Mouse (Mus musculus) CD8-positive naive resting alpha-beta T cell, adult 57 days (primary cell): ENCODE measurements around the gene Zbtb26. TPM values are rescaled to one million over a fixed set of nuclear protein-coding genes. Genes with fewer than 3 reads are reported as not detected.

Source experiments
- total RNA-seq: library from RNA; stranded (reverse); gene quantifications from one replicate; pipeline ENCODE4 v1.2.4, GENCODE M21; 2023

Zbtb26 gene
- 3.6 TPM for total RNA-seq

DNA sequence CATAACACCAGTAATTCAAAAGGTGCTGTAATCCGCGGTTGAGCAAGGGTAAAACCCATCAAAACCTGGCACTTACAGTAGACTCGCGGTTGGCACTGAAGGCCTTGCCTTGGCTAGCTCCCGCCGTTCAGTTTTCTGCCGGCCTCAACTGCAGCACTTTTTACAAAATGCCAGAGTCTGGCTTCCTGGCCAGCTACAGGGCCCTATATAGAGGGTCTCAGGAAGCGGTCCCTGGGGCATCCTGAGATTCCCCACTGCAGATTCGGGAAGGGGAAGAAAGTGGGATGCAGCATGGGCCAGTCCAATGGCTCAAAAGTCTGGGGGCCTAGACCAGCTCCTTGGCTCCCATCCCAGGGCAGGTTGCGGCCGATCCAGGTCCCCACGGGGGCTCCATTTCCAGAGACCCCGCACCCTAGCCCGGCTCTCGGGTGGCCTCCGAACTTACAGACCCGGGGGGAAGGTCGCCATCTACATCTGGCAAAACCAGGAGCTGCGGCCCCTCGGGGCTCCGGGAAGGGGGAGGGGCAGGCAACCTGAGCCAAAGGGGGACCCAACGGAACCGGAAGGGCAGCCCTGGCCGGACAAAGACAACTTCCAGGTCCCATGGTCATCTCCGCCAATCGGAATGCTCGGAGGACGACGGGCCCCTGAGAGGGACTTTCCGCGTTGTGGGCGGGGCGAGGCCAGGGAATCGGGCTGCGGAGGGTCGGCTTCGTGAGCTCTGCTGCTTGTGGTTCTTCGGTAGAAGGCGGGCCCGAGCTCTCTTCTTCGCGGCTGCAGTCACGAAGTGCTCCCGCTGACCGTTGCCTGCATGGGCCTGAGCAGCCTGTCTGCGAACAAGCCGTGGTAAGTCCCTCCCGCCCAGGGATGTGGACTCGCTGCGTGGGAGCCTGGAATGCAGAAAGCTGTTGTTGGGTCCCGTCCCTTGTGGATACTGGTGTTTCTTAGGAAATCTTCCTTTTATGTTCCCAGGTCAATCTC lies at the start of gene Zbtb26, which contains the start of the genes Zbtb6 and Rabgap1:
Gene Zbtb26 (minus strand): TSS at position 525 of the 981 bp plus-strand sequence.
Gene Zbtb6 (minus strand): TSS at position 561 of the 981 bp plus-strand sequence.
Gene Rabgap1 (plus strand): TSS at position 669 of the 981 bp plus-strand sequence.

DNA sequence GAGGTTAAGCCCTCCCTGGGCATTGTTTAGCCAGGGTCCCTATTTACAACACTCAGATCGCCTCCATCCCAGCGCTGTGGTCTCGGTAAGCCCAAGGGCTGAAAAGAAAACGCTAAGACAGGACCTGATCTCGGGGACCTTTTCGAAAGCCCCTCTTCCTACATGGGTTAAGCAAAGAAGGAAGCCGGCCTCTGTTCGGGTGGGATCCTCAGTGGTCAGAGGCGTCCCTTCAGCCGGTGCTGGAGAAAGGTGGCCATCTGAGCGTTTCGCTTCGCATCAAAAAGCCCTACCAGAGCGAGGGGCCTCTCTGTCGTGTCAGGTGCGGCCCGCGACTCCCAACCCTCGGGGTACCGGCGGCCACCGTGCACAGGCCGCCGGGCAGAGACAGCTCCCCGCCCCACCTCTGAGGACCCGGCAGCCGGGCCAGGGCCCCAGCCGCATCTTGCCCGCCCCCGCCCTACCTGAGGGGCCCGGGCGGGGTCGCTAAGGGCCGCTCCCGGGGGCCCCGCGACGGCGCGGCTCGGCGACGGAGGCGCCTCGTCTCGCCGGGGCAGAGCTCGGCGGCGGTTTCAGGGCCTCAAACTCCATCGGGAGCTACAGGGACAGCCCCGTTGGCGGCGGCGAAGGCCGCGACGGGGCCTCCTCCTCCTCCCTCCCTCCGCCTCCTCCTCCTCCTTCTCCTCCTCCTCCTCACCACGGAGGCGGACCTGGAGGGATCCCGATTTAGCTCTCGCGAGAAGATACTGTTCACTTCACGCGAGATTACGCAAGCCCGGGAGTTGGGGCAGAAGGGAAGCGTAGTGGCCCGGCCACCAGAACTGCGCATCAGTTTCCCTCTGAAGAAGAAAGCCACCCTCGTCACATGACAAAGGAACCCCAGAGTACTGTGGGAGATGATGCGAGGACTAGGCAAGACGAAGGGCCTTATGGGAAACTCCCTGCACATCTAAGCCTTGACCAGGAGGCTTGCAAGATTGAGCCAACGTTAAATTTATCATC lies 20.3 kb downstream of the Zbtb26 start, which contains the start of gene Rc3h2:
Gene Rc3h2 (minus strand): TSS at position 598 of the 999 bp plus-strand sequence.

Other genes starting within 250 kb of the Zbtb26 start
- not detected for gene Olfr366, start 231.6 kb downstream of the Zbtb26 start, total RNA-seq
- gene Olfr368, start 116.6 kb downstream of the Zbtb26 start, total RNA-seq = not detected
- 30.3 TPM for gene Pdcl, start 83.8 kb downstream of the Zbtb26 start, total RNA-seq
- 56.0 TPM for gene Rc3h2, start 20.2 kb downstream of the Zbtb26 start, total RNA-seq
- 16.3 TPM for gene Zbtb6, start within 50 bp of the Zbtb26 start, total RNA-seq
- 40.4 TPM for gene Rabgap1, start 144 bp upstream of the Zbtb26 start, total RNA-seq
- gene Gpr21, start 73.2 kb upstream of the Zbtb26 start, total RNA-seq = 3.9 TPM